Mouse (Mus musculus): ENCODE measurements around the gene Nfix. TPM values are rescaled to one million over a fixed set of nuclear protein-coding genes. Genes with fewer than 3 reads are reported as not detected.

Nfix gene
- total RNA-seq, 2 experiments from 2014 or later, result 287 to 311 TPM

DNA sequence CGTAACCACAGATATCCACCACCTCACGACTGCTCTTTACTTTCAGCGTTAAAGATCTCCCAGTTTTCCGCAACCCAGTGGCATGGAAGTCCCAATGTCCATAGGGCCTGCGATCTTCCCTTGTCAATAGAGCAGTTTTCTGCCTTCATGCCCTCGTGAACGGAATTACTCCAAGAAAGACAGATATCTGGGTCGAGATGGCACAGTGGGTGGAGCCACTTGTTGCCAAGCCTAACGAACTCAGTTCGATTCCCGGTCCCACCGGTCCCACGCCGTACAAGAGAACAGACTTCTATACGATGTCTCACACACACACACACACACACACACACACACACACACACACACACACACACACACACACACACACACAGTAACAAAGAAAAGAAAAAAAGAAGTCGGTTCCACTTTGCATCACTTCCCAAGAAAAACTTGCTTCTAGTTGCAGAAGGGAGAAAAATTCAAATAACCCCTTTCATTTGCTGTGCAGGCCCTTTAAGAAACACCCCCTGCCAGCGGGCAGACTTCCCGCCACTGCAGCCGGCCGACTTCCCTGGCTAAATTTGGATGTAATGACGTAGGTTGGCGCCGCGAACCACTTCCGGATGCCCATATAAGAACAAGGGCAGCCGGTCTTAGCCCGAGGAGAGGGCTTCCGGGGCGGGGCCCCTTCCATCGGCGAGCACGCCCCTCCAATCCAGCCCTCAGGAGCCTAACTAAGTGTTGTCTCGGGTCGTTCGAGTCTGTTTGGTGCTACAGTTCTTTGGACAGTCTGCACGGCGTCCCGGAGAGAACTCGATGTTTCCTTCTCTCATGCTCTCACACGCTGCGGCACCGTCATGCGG, 136.4 kb downstream of the Nfix start:
- intact Hi-C loops (cut with DNase I), result loop anchor here (5.0 kb wide), 1 partner anchor 314 kb away; the partner anchor contains the start of gene Junb

DNA sequence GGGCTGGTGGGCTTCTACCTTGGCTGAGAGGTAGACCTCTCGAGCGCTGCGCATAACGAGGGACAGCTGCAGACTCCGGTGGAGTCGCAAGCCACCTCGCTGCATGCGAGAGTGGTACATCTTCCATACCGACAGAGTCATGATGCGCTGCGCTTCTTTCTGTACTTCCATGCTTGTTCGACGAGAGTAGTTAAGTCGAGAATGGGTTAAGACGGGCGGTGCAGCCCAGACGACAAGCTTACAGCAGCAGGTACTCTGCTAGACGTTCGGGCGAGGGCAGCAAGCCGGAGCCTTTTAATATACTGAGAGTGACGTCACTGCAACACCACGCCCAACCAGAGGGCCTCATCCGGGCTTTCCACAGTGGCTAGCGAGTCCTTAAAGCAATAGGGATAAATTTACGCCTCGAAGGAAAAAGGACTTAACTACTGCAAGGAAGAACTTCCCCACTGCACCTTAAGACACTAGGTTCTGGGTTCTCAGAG, 137.5 kb downstream of the Nfix start, which contains the start of gene Ier2:
Gene Ier2, minus strand, starts transcription at position 272 of the 485 bp plus-strand sequence.
- intact Hi-C loops (cut with DNase I), result loop anchor here (5.0 kb wide), 1 partner anchor 315 kb away; the partner anchor contains the start of gene Junb
- DNase-seq (ENCODE audit: low spot score), result peak; percentile 96

More for the DNA sequence above, 136.4 kb downstream of the Nfix start:
- peak; percentile 98 for DNase-seq (ENCODE audit: low spot score)

DNA sequence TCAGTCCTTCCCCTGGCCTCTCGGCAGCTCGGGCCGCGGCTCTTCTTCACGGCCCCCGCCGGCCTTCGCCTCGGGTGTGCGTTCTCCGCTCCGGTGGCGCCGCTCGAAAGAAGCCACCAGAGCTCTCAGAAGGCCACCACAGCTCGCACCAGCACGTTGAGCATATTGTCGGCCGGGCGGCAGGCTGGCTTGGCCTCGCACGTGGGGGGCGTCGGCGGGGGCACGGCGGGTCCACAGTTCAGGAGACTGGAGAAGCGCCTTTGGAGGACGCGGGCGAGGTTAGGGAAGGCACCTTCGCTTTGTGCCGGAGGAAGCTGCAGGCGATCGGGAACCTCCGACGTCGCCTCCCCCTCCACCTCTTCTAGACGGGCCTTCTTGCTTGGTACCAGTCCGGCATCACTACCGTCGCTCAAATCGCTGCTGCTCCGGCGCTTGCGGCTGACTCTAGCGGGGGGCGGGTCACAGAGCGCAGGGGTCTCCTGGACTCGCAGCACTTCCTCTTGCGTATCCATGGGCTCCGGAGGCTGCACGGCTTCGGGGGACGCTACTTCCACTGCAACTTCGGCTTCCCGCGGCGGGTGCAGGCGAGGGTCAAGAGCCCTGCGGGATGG, 138.1 kb downstream of the Nfix start:
- no peak for DNase-seq (ENCODE audit: low spot score)
- intact Hi-C loops (cut with DNase I), result loop anchor here (2.0 to 5.0 kb wide), 2 partner anchors 39 to 315 kb away; partner anchors contain the start of genes Junb and Lyl1

DNA sequence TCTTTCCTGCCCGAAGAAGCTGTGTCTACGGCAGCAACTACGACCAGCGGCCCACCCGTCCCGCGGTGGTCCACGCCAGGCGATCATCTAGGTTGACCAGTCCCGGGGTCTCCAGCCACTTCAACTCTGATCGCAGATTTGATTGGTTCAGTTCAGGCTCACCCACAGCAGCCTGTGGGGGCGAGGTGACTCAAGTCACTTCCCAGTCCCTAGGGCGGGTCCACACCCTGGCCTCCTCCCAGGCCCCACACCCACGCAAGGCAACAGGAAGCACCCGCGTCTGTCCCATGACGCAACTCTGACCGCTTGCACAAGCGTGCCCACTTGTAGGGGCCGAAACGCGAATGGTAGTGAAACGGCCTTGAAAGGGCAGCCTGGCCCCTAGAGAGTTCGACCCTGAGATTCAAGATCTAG, 138.7 kb downstream of the Nfix start:
- intact Hi-C loops (cut with DNase I), result loop anchor here (2.0 to 5.0 kb wide), 2 partner anchors 39 to 316 kb away; partner anchors contain the start of genes Junb and Lyl1
- peak; percentile 96 for DNase-seq (ENCODE audit: low spot score)

DNA sequence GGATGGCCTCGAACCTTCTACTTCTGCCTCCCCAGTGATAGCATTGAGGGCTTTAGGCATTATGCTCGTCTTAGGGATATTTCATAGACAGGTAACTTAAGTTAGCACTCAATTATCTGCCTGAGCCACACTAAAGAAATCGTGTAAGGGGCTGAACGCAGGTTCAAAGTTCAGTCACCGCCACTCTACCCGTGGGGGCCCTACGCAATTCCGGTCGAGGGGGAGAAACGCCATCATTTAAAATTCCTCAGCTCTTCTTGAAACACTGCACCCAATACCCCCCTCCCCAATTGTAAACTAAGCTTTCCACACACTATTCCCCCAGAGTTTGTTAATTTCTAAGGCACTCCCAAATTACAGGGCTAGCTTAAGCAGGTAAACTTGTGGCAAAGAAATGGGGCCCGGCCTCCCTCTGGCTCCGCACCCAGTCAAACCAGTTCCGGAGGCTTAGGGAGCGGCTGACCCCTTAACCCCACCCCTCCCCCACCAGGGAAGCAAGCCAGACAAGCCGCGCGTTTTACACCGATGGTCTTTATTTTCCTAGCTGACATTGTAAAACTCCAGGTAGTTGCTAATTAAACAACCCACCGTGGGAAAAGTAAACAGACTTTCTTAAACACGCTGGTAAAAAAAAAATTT, 139.2 kb downstream of the Nfix start:
- DNase-seq (ENCODE audit: low spot score), result peak; percentile 19
- intact Hi-C loops (cut with DNase I), result loop anchor here (2.0 to 5.0 kb wide), 2 partner anchors 40 to 316 kb away; partner anchors contain the start of genes Junb and Lyl1

DNA sequence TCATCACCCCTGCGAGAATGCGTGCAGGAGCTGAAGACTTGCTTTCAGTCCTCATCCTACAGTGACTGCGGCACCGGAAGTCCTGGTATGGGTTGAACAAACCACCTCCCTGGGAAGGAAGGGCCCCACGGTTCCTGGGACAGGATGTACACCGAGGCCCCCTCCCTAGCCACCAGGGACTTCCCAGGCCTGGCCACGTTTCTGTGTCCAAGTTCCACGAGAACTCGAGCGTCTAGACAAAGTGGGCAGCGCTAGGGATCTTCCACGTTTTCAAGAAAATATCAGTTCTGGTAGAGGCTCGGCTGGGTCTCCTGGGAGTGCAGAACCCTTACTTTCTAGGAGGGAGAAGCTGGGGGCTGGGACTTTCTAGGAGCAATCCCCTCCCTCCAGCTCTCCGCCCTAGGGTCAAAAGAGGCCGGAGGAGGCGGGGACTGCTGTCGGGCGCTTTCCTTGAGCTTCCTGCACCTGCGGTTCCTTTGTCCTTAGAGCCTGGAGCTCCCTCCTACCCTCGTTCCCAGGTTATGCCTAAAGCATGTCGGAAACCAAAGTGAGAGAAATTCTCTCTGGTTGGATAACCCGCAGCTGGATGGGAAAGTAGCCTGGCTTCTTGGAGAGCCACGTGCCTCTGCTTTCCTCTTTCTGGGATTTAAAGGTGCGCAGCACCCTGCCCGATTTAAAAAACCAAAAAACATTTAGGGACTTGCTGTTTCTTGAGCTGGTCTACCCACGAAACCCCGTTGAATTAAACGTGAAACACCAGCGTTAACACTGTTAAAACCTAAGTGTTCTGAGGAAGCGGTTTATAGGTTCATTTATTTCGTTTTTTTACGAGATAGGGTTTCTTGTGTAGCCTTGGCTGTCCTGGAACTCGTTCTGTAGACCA, 140.0 kb downstream of the Nfix start:
- intact Hi-C loops (cut with DNase I), result loop anchor here (2.0 to 5.0 kb wide), 2 partner anchors 41 to 317 kb away; partner anchors contain the start of genes Junb and Lyl1

DNA sequence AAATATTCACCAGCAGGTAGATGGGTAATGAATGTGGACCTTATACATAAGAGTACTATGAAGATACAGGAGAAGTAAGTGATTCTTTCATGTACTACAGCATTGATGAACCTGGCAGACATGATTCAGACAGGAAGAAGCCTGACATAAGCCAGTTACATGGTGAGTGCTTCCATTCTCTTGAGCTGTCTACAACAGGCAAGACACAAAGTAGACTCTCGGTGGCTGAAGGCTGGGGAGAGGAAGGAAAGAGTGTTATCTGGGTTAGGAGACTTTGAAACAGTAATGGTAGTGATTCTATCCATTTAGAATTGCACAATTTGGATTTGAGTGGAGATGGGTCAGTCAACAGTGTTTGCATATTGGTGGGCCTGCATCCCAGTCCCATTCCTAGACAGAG, 141.2 kb downstream of the Nfix start:
- DNase-seq (ENCODE audit: low spot score), result no peak
- intact Hi-C loops (cut with DNase I), result no loop called here

More for the DNA sequence above, 140.0 kb downstream of the Nfix start:
- peak; percentile 77 for DNase-seq (ENCODE audit: low spot score)

DNA sequence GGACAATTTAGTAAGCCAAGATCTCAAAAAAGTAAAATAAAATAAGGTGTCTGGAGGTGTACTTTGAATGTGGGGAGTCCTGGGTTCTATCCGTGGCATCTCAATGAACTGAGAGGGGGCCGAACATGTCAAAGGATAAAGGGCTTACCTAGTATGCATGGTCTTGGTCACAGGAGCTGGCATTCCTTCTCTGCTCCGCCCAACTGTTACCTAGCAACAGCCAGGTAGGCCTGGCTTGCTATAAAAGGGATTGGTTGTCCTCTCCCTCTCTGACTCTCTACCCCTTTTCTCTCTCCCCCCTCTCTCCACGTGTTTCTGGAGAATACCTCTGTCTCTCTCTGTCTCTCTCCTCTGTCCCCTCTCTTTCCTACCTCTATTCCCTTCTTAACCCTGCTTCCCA, 142.5 kb downstream of the Nfix start:
- intact Hi-C loops (cut with DNase I), result no loop called here
- no peak for DNase-seq (ENCODE audit: low spot score)

DNA sequence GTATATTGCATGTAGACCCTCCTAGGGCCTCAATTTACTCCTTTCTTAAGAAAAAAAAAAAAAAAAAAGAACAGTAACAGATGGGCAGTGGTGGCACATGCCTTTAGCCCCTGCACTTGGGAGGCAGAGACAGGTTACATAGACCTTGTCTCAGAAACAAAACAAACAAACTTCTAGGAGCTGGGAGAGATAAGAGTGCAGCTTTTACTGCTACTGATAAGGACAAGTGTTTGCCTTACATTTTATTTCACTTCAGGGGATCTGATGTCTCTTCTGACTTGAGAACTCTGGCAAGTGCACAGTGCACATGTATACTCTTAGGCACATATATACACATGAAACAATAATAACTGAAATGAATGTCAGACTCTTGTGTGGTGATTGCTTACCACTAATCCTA, 142.9 kb downstream of the Nfix start:
- intact Hi-C loops (cut with DNase I), result no loop called here

DNA sequence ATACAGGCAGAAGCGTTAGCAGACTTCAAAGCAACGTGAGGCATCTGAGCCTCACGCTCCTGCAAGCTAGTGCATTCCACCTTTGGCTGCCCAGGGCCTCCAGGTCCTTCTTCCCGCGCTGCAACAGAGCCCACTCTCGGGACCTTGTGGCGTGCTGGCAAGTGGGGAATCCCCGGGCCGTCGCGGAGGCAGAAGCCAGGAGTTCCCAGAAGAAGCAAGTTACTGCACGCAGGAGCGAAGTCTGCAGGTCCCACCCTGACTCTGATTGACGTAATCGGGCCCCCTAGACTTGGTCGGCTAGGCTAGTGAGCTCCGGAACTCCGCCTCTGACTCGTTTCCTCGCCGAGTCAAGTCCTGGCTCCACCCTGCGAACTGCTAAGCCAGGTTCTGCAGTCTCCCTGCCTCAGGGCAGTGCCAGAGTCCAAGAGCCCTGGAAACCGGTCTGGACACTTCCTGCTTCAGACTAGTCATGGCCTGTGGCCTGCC, 143.5 kb downstream of the Nfix start:
- peak; percentile 86 for DNase-seq (ENCODE audit: low spot score)
- intact Hi-C loops (cut with DNase I), result no loop called here

More for the DNA sequence above, 142.9 kb downstream of the Nfix start:
- DNase-seq (ENCODE audit: low spot score), result no peak

DNA sequence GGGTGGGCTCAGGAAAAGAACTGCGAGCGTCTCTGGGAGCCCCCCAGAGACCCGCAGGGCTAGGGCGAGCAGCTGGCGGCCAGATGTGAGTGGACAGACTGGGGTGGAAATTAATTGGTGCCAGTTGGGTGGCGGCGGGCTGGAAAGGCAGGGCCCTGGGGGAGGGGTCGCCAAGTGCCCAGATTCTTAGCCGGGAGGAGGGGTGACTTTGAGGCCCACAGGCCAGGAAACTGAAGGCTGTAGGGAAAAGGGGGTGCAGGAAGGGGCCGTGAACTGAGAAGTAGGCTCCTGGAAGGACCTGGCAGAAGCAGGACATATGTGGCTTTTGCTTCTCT, 144.0 kb downstream of the Nfix start:
- intact Hi-C loops (cut with DNase I), result no loop called here
- DNase-seq (ENCODE audit: low spot score), result no peak

DNA sequence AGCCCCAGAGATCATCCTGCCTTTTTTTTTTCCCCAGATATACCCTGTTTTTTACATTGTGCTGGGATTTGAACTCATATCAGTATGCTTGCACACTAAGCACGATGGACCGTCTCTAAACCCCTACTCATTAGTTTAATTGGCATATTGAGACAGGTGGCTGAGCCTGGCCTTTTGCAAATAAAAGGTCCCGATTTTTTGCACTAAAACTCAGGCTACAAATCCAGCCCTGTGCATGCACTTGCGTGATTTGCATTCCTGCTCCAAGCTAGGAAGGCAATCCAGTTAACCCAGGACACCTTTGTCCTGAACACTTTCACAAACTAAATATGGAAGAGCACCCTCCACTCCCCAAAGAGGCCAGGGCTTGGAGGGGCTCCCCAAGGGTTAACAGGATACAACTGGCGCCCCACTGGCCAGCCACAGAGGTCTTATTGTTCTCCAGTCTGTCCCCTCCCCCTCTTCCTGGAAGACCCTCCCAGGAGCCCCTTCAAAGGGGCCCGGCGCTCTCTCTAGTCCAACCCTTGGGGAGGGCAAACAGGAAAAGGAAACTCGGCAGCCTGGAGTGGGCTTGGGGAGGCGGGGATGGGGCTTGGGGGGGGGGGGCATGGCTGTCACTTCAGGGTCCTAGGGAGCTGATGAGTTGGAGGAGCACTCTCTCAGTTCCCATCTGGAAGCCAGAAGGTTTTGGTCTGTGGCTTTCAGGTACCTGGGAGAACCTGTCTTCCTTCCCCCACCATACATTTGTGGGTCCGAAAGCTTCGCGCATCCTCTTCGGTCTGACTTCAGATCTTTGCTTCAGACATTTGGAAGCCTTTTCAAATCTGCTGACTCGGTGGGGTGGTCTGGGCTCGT, 144.6 kb downstream of the Nfix start:
- intact Hi-C loops (cut with DNase I), result loop anchor here (2.0 kb wide), 1 partner anchor 17 kb away; no protein-coding TSS in a partner anchor
- peak; percentile 23 for DNase-seq (ENCODE audit: low spot score)

DNA sequence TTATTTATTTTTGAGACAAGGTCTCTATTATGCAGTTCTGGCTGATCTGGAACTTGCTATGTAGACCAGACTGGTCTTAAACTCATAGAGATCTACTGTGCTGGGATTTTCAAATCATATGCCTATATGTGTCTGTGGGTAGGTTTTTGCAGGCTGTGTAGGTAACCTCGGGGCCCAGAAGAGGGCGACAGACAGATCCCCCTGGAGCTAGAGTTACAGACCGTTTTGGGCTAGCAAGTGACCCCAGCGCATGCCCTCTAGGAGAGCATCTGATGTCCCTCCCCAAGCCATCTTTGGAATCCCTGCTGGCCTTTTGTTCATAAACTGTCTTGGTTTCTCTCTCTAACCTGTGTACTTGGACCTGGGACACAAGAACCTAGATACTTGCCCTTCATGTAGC, 145.5 kb downstream of the Nfix start:
- intact Hi-C loops (cut with DNase I), result loop anchor here (2.0 kb wide), 1 partner anchor 16 kb away; no protein-coding TSS in a partner anchor
- DNase-seq (ENCODE audit: low spot score), result no peak

DNA sequence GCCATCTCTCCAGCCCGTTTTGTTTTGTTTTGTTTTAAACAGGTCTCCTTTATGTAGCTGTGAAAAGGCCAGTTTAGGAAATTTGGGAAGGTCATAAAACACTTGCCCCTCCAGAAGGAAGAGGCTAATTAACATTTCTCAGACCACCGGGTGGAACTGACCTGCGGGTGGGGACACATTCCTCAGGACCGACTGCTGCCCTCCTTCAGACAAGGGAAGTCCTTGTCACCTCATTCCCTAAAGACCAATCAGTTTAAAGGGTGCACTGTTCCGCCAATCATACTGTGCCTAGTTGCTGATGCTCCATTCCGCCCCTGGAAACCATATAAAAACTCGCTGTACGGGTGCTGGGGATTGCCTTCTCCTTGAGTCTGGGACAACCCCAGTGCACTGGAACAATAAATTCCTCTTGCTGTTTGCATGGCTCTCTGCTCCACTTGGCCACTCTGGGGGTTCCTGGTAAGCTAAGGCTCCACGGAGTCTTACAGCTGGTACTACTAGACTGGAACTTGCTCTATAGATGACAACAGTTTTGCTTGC, 147.0 kb downstream of the Nfix start:
- DNase-seq (ENCODE audit: low spot score), result no peak
- intact Hi-C loops (cut with DNase I), result no loop called here

DNA sequence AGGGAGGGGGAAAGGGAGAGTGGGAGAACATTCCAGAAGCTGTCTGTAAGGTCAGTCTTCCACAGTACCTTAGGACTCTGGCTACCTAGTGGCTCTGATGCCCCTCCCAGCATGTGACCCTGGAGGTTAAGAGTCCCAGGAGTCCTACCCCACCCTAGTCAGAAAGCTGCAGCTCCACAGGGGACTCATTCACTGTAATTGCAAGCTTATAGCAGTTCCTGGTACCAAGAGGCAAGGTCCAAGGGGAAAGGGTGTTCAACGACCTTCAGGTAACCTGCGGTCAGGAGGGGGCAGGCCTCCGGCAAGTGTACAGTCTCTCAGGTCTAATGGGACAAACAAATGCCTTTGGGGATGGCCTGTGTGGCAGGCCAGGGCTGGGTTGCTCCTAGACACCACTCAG, 149.9 kb downstream of the Nfix start:
- intact Hi-C loops (cut with DNase I), result no loop called here
- no peak for DNase-seq (ENCODE audit: low spot score)
